Mouse (Mus musculus) mature B cell (primary cell): Measurements from ENCODE around the gene Acox3.

Source experiments
- in situ Hi-C: fragments of 300-500 bp; cut with MboI; formaldehyde crosslinking; loops from 2 replicates; pipeline ENCODE4 v1.14.3; 2019

Acox3 gene

DNA sequence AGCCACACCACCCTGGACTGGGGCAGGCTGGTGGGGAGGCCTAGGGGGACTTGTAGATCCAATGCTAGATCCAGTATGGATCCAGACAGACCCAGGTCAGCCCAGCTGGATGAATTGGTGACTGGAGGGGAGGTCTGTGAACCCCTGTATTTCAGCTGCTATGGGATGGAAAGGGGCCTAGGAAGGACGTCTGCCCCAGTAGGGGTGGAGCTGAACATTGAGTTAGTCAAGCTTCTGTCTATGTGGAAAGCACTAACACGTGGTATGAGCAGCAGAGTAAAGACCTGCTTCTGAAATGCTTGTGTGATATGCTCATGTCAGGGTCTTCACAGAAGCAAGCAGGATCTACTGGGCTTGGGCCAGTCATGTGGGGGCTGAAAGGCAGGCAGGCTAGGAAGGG lies 65.4 kb downstream of the Acox3 start:
- in situ Hi-C loops: no loop called here

DNA sequence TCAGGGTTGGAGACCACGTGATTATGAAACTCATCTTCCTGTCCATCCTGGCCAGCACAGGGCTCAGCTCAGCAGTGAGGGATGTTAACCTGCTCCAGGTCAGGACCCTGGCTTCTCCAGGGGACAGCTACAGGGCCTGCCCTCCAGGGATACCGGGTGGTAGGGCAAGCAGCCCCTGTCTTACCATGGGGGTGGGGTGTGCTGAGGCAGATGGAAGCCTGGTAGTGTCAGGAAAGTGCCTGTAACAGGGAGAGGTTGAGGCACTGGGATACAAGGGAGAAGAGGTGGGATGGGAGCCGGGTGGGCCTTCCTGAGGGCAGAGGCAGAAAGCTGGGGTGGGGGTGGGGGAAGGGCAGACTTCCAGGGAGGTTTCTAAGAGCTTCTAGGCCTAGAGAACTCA lies 69.5 kb downstream of the Acox3 start:
- in situ Hi-C loops: no loop called here

DNA sequence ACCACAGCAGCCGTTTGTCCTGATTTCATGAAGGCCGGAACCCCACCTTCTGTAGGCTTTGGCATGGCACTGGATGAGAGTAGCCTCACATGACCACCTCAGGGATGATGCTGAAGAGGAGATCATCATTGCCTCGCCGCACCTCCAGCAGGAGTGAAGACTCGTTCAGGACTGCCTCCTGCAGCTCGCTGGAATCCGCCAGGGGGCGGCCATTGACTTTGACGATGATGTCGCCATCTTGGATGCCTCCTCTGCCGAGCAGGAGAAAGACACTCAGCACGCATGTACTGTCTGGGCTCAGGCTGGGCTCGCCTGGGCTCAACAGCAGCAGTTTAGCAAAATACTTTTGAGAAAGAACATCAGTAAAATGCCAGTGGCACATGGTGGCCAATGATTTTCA lies 70.0 kb downstream of the Acox3 start:
- in situ Hi-C loops: no loop called here

DNA sequence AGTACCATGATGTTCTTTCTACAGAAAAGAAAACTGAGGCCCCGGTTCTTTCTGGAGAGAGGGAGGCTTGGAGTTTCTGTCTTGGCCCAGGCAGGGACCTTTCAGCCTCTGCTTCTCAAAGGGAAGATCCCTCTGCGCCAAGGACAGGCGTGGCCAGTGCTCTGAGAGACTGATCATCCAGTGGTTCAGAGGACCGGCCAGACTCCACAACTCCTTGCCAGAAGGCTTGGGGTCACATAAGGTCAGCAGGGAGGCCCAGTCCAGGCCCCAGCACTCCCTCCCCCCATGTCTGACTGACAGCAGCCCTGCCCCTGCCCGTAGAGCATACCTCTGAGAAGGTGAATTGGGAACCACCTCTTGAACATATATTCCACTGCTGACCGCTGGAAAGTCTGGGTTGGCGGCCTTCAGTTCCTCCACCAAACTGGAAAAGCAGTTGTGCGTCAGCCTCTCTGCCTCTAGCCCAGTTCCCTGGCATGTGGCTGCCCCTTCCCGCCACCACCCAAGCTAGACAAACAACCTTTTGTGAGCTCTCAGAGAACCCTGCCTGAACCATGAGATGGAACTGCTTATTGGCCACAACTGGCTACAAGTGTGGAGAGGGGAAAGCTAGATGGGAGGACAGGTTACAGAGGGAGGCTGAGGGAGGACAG lies 71.0 kb downstream of the Acox3 start:
- in situ Hi-C loops: no loop called here

DNA sequence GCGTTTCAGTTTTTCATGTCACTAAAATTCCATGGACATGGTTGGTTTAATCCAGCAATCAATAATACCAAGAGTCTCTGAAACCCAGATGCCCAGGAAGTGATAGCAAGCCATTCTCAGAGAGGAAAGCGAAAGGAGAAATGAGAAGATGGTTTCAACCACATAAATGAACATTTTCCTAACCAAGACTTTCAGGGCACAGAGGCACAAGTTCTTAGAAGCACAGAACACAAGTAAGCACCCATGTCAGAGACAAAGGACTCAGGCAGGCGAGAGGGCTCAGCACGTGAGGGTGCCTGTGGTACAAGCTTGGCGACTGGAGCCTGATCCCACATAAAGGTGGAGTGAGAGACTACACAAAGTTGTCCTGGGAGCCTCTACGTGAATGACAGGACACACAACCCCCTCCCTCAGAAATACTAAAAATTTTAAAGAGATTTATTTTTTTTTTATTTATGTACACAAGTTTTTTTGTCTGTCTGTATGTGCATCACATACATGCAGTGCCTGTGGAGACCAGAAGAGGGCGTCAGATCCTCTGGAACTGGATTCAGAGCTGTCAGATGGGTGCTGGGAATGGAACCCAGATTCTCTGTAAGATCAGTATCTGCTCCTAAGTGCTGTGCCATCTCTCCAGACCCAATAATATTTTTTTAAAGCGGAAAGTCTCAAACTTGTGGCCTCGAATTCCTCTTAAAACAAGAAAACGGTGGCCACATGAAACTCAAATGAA lies 73.1 kb downstream of the Acox3 start:
- in situ Hi-C loops: no loop called here

DNA sequence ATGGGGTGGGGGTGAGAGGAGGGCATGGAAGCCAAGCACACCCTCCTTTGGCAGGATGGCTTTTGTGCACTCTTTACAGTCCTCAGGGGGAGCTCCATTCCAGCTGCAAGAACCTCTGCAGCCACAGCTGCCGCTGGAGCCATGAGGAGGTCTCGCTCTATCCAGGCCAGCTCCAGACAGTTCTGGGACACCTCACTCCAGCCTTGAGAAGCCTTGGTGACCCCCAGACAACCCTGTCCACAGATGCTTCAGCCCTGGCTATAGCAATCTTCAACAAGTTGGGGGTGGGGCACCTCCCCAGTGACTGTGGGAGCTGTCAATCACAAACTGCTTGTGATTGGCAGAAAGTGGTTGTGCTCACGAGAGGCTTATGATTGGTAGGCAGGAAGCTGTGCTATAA lies 76.7 kb downstream of the Acox3 start:
- in situ Hi-C loops: no loop called here

DNA sequence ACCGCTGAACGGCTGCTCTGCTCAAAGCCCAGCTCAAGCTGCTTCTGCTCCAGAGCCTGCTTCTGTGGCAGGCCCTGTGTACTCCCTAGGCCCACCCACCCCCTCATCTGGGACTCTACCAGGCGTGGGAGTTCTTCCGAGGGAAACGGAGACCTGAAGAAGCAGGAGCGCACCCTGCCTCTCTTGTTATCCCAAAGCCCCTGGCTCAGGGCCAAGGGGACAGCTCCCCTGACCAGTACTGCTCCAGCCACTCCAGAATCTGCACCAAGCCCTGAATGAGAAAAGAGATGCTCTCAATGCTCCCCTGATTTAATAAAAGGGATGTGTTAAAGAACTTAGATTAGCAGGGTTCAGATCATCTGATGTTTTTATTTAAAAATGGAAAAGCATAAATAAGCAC lies 78.4 kb downstream of the Acox3 start:
- in situ Hi-C loops: no loop called here

DNA sequence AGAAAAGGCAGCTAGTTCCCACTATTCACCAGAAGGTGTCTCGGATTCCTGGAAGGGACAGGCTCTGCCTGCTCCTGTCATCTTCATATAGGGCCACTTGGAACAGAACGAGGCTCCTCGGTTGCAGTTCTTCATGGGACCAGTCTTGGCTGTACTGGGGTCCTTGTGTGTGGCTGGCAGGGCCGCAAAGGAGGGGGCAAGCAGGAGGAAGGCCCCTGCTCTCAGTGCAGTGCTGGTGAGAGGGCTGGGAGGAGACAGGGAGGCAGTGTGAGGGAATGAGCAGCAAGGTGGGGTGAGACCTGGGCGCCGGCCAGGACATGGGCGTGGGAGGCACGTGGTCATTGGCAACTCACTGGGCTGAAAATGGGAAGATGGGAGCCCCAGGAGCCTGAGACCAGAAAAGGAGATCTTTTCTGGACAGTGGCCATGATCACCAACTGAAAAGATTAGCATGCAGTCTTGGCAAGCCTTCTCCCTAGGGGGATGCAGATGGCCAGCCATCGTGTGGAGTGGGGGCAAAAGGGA lies 79.2 kb downstream of the Acox3 start:
- in situ Hi-C loops: no loop called here
